Mouse (Mus musculus) erythroblast, embryonic 14.5 days (primary cell): ENCODE data around the gene Ap5b1.

Experiments
- GATA1 ChIP-seq: IDR thresholded peaks from 2 replicates; pipeline ENCODE4 v1.6.1; 2012; ENCODE audit warnings: low read length, inconsistent platforms, mixed read lengths
- TAL1 ChIP-seq: IDR thresholded peaks from 3 replicates; pipeline ENCODE4 v1.6.1; 2012; ENCODE audit warnings: low read length, inconsistent platforms, mixed read lengths

GRCm38 (mm10) chr19:5620007-5620406, 52.2 kb downstream of the Ap5b1 start:
- TF ChIP-seq GATA1: no peak
- no peak for TF ChIP-seq TAL1
